ENCODE assay signal across 10 mouse cellular contexts in genomic region chr11:68600551-68601021, GRCm38 (mm10). TPM values are rescaled to one million over a fixed set of nuclear protein-coding genes. Genes with fewer than 3 reads are reported as not detected.
A peak's percentile ranks its signal among the peaks of the same experiment; 100 is the strongest.
DNase-seq lines count a peak whose midpoint lies in the region; ATAC-seq and TF ChIP-seq lines count a peak whose summit lies in the region.
"Had no signal": no experiment of that assay in that cellular context is flagged by ENCODE, and none has a peak within 500 bp of the region (broad histone marks: within the 10 kb centered on the region; RNA-seq: fewer than 3 reads in every experiment).

No protein-coding gene starts in this region.

- no peak overlapping the region for H3K9ac ChIP-seq in forebrain, embryonic 15.5 days (replicated peaks)
- no peak overlapping the region for H3K9ac ChIP-seq in liver, embryonic 12.5 days
- H3K9ac ChIP-seq in intestine, embryonic 16.5 days (ENCODE audit: low read depth, low read length), result no peak overlapping the region

- no peaks in the 10 kb centered on the region for H3K9me3 ChIP-seq in forebrain, embryonic 10.5 days
- H3K9me3 ChIP-seq in forebrain, embryonic 15.5 days, result no peaks in the 10 kb centered on the region
- H3K9me3 ChIP-seq in liver, embryonic 12.5 days (replicated peaks), result no peaks in the 10 kb centered on the region
- no peaks in the 10 kb centered on the region for H3K9me3 ChIP-seq in intestine, embryonic 16.5 days (ENCODE audit: control insufficient read depth, low read length)

- H3K36me3 ChIP-seq in forebrain, embryonic 10.5 days (replicated peaks), result no peaks in the 10 kb centered on the region
- H3K36me3 ChIP-seq in forebrain, embryonic 15.5 days, result no peaks in the 10 kb centered on the region
- H3K36me3 ChIP-seq in liver, embryonic 12.5 days, result no peaks in the 10 kb centered on the region
- H3K36me3 ChIP-seq in intestine, embryonic 16.5 days (ENCODE audit: control insufficient read depth, insufficient read depth, low read length), result no peaks in the 10 kb centered on the region

- H3K4me3 ChIP-seq in forebrain, embryonic 10.5 days, result no peak overlapping the region
- H3K4me3 ChIP-seq in forebrain, embryonic 15.5 days, result no peak overlapping the region
- H3K4me3 ChIP-seq in liver, embryonic 12.5 days, result no peak overlapping the region
- no peak overlapping the region for H3K4me3 ChIP-seq in intestine, embryonic 16.5 days (ENCODE audit: low read length)
- H3K4me3 ChIP-seq in cerebellum, adult 2 months (replicated peaks; ENCODE audit: insufficient read depth, low read depth, low read length), result no peak overlapping the region

- H3K4me2 ChIP-seq in forebrain, embryonic 15.5 days (replicated peaks), result no peak overlapping the region
- H3K4me2 ChIP-seq in liver, embryonic 12.5 days, result no peak overlapping the region
- H3K4me2 ChIP-seq in intestine, embryonic 16.5 days (ENCODE audit: low read depth, low read length), result no peak overlapping the region

- H3K27ac ChIP-seq in forebrain, embryonic 10.5 days, result peak overlapping the region; percentile 75; the same call in 1 of the 2 replicates
- H3K27ac ChIP-seq in forebrain, embryonic 15.5 days (replicated peaks), result no peak overlapping the region
- no peak overlapping the region for H3K27ac ChIP-seq in liver, embryonic 12.5 days
- peak overlapping the region; percentile 75 for H3K27ac ChIP-seq in intestine, embryonic 16.5 days (ENCODE audit: low read length)
- H3K27ac ChIP-seq in cerebellum, adult 2 months (ENCODE audit: insufficient read depth, low read length), result no peak overlapping the region

- no peak for DNase-seq in forebrain, embryonic 10.5 days (ENCODE audit: extremely low spot score, low spot score)
- DNase-seq in liver, result peak; percentile 16
- peak; percentile 65 to 84 for DNase-seq in lung, postnatal 4 days
- DNase-seq in thymus, postnatal 0 days (ENCODE audit: low spot score), result no peak
- no peak for DNase-seq in cerebellum, adult 2 months
- DNase-seq: gastrocnemius, postnatal 14 days; thymus, adult 18-20 months had no signal

- peaks cover 39% of the 10 kb centered on the region for H3K4me1 ChIP-seq in forebrain, embryonic 10.5 days
- H3K4me1 ChIP-seq in forebrain, embryonic 15.5 days, result 0 out of 2 replicates have a peak, but pooled peaks cover 2% of the 10 kb centered on the region
- peaks cover 12% of the 10 kb centered on the region for H3K4me1 ChIP-seq in liver, embryonic 12.5 days
- peaks cover 28% of the 10 kb centered on the region for H3K4me1 ChIP-seq in intestine, embryonic 16.5 days (ENCODE audit: control insufficient read depth, insufficient read depth, low read length)
- no peaks in the 10 kb centered on the region for H3K4me1 ChIP-seq in cerebellum, adult 2 months (ENCODE audit: control insufficient read depth, insufficient read depth, low read length)

- ATAC-seq in forebrain, embryonic 15.5 days (replicated peaks), result no peak
- no peak for ATAC-seq in liver, embryonic 12.5 days
- peak; percentile 61 for ATAC-seq in intestine, embryonic 16.5 days

- H3K27me3 ChIP-seq in forebrain, embryonic 10.5 days (ENCODE audit: poor library complexity, severe bottlenecking), result peaks cover 5% of the 10 kb centered on the region; the same call in 1 of the 2 replicates
- H3K27me3 ChIP-seq in forebrain, embryonic 15.5 days, result no peaks in the 10 kb centered on the region
- H3K27me3 ChIP-seq in liver, embryonic 12.5 days (replicated peaks), result no peaks in the 10 kb centered on the region
- no peaks in the 10 kb centered on the region for H3K27me3 ChIP-seq in intestine, embryonic 16.5 days (replicated peaks; ENCODE audit: control insufficient read depth, insufficient read depth, low read length)
- H3K27me3 ChIP-seq in cerebellum, adult 2 months (ENCODE audit: control insufficient read depth, insufficient read depth, low read length), result no peaks in the 10 kb centered on the region

- no peak for TF ChIP-seq POLR2A in cerebellum, adult 2 months (IDR thresholded peaks at IDR 0.05; ENCODE audit: borderline replicate concordance, insufficient read depth, low read length)

- no peak for TF ChIP-seq CTCF in cerebellum, adult 2 months (IDR thresholded peaks at IDR 0.05; ENCODE audit: borderline replicate concordance, insufficient read depth, low read depth, low read length)

- 49% methylated on average over 6 of the region's 6 CpGs for WGBS in forebrain, embryonic 10.5 days
- 48% methylated on average over 6 of the region's 6 CpGs for WGBS in forebrain, embryonic 15.5 days
- WGBS in liver, embryonic 12.5 days (ENCODE audit: insufficient replicate concordance), result 41% methylated on average over 6 of the region's 6 CpGs
- whole genome bisulfite sequencing in intestine, embryonic 16.5 days, result 19% methylated on average over 6 of the region's 6 CpGs
- WGBS in cerebellum, adult 2 months, result 58% methylated on average over 6 of the region's 6 CpGs

RNA-seq across cellular contexts. Expression of gene Ccdc42, which starts 13.8 kb away (rescaled TPM):
- polyA plus RNA-seq in forebrain, embryonic 10.5 days (2016; fragmentation: Nextera tagmentation; extraction: Ambion mirVana), result 1.1 and 1.6 TPM in 2 replicates
- 0.18 and 0.45 TPM in 2 replicates for polyA plus RNA-seq in forebrain, embryonic 15.5 days (2015; fragmentation: Nextera tagmentation; extraction: Ambion mirVana)
- 0.15 TPM in 1 of 2 replicates, not detected in the other for polyA plus RNA-seq in liver, embryonic 12.5 days (2016; fragmentation: Nextera tagmentation; extraction: Ambion mirVana)
- polyA plus RNA-seq in intestine, embryonic 16.5 days (2015; fragmentation: Nextera tagmentation; extraction: Ambion mirVana), result 0.38 TPM in 1 of 2 replicates, not detected in the other
- 0.21 and 0.45 TPM in 2 replicates for polyA plus RNA-seq in thymus, postnatal 0 days (2015; fragmentation: Nextera tagmentation; extraction: Ambion mirVana)
- 0.27 and 0.29 TPM in 2 replicates for polyA plus RNA-seq in cerebellum, adult 2 months (2012; rRNA removed)

RNA-seq across cellular contexts. Expression of gene Mfsd6l, which starts 44.6 kb away (rescaled TPM):
- polyA plus RNA-seq in forebrain, embryonic 10.5 days (2016; fragmentation: Nextera tagmentation; extraction: Ambion mirVana), result 0.22 TPM in 1 of 2 replicates, not detected in the other
- polyA plus RNA-seq in forebrain, embryonic 15.5 days (2015; fragmentation: Nextera tagmentation; extraction: Ambion mirVana), result not detected in 2 replicates
- polyA plus RNA-seq in liver, embryonic 12.5 days (2016; fragmentation: Nextera tagmentation; extraction: Ambion mirVana), result not detected in 2 replicates
- polyA plus RNA-seq in intestine, embryonic 16.5 days (2015; fragmentation: Nextera tagmentation; extraction: Ambion mirVana), result 4.5 and 6.8 TPM in 2 replicates
- polyA plus RNA-seq in thymus, postnatal 0 days (2015; fragmentation: Nextera tagmentation; extraction: Ambion mirVana), result 0.26 and 0.27 TPM in 2 replicates
- 0.05 TPM in 2 replicates for polyA plus RNA-seq in cerebellum, adult 2 months (2012; rRNA removed)

Comparison
In these comparisons a context has a peak if more than half of its experiments do, and no peak if none do; other contexts are left out.
1. H3K27ac ChIP-seq: peak in forebrain, embryonic 10.5 days (single experiment) and intestine, embryonic 16.5 days (single experiment); none in forebrain, embryonic 15.5 days (single experiment), liver, embryonic 12.5 days (single experiment) and cerebellum, adult 2 months (single experiment).
2. DNase-seq: peak in liver (single experiment) and lung, postnatal 4 days (2 of 2); none in forebrain, embryonic 10.5 days (single experiment), thymus, postnatal 0 days (single experiment) and cerebellum, adult 2 months (0 of 2).